Mouse (Mus musculus): ENCODE data around the gene Zbtb1.

DNA sequence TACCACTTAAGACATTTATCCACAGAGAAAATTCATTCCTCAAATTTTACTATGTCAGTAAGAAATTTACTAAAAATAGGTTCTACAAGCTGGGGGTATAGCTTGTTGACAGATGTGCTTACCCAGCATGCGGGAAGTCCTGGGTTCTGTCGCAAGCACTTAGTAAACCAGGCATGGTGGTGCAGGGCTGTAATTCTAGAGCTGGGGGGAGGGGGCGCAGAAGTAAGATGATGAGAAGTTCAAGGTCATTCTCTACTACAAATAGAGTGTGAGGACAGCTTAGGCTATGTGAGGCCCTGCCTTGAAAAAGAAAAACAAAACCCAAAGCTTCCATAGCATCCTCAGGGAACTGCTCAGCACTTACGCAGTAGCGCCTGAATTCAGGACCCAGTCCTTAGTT, 8.5 kb downstream of the Zbtb1 start:
- TF ChIP-seq CTCF (IDR thresholded peaks at IDR 0.05; ENCODE audit: borderline replicate concordance, insufficient read depth, low read length): no peak
- TF ChIP-seq POLR2A (IDR thresholded peaks at IDR 0.05; ENCODE audit: low read depth, low read length): no peak

All from embryonic fibroblast, embryonic 13.5 days (primary cell).